Mouse (Mus musculus): ENCODE measurements around the gene 4931400O07Rik. TPM values are rescaled to one million over a fixed set of nuclear protein-coding genes. Genes with fewer than 3 reads are reported as not detected.

4931400O07Rik gene
- polyA plus RNA-seq (2014; fragmentation: Illumina TruSeq; extraction: RNeasy Lipid Tissue Mini Kit (QIAGEN cat#74804); ENCODE audit: low replicate concordance), result not detected

DNA sequence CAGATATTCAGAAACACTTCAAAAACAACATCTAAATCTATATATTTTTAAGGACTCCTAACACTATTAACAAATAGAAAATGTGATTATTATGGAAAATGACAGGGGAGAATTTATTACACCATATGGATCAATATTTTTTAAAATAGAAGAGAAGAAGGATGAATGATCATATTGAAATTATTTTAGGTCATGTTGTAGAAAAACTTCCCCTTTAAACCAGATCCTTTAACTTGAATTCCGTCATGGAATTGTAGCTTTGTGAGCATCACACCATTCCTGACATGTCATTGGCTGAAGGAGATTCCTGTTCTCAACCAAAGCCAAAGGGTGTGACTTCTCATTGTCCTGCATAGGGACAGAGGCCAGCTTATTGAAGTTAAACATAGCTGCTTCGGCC, at the start of gene 4931400O07Rik:
Gene 4931400O07Rik, plus strand, starts transcription at position 301 of the 400 bp plus-strand sequence.

Other genes starting within 250 kb of the 4931400O07Rik start
- gene 4933402E13Rik, start 184.5 kb upstream of the 4931400O07Rik start, polyA plus RNA-seq (2014; fragmentation: Illumina TruSeq; extraction: RNeasy Lipid Tissue Mini Kit (QIAGEN cat#74804); ENCODE audit: low replicate concordance), result not detected

Measured in small intestine, adult 10 weeks (tissue).